Mouse (Mus musculus): ENCODE measurements around the gene Nxph4. TPM values are rescaled to one million over a fixed set of nuclear protein-coding genes. Genes with fewer than 3 reads are reported as not detected.

Nxph4 gene
- 0.22 and 0.25 TPM in 2 replicates for polyA plus RNA-seq (2012; rRNA removed)

GRCm38 (mm10) chr10:127534036-127534928, at the start of gene Nxph4:
Nxph4 (minus strand) TSS chr10:127534559.
- under 1% methylated on average over 70 of the region's 78 CpGs for WGBS
- no peak for DNase-seq (ENCODE audit: low read depth, low spot score)

GRCm38 (mm10) chr10:127583649-127584048, 49.3 kb upstream of the Nxph4 start:
- 65% methylated on average over 8 of the region's 8 CpGs for WGBS
- no peak for DNase-seq (ENCODE audit: low read depth, low spot score)

GRCm38 (mm10) chr10:127581291-127581690, 46.9 kb upstream of the Nxph4 start:
- WGBS: 93% methylated on average over 9 of the region's 9 CpGs
- no peak for DNase-seq (ENCODE audit: low read depth, low spot score)

GRCm38 (mm10) chr10:127577982-127578381, 43.6 kb upstream of the Nxph4 start:
- no peak for DNase-seq (ENCODE audit: low read depth, low spot score)
- WGBS: 94% methylated on average over 15 of the region's 15 CpGs

GRCm38 (mm10) chr10:127577156-127577555, 42.8 kb upstream of the Nxph4 start:
- DNase-seq (ENCODE audit: low read depth, low spot score): no peak
- 80% methylated on average over 9 of the region's 9 CpGs for WGBS

GRCm38 (mm10) chr10:127576381-127576961, 42.1 kb upstream of the Nxph4 start:
- WGBS: 44% methylated on average over 18 of the region's 18 CpGs
- peak; percentile 59 for DNase-seq (ENCODE audit: low read depth, low spot score)

GRCm38 (mm10) chr10:127575741-127576140, 41.4 kb upstream of the Nxph4 start:
- WGBS: 81% methylated on average over 7 of the region's 7 CpGs
- DNase-seq (ENCODE audit: low read depth, low spot score): no peak

- 90% methylated on average over 5 of the region's 5 CpGs for WGBS
- DNase-seq (ENCODE audit: low read depth, low spot score): no peak
Observed at GRCm38 (mm10) chr10:127572281-127572680, 37.9 kb upstream of the Nxph4 start.

GRCm38 (mm10) chr10:127570937-127571641, 36.7 kb upstream of the Nxph4 start:
- DNase-seq (ENCODE audit: low read depth, low spot score): no peak
- WGBS: 86% methylated on average over 17 of the region's 17 CpGs

- no peak for DNase-seq (ENCODE audit: low read depth, low spot score)
- WGBS: 32% methylated on average over 6 of the region's 6 CpGs
Observed at GRCm38 (mm10) chr10:127570384-127570783, 36.0 kb upstream of the Nxph4 start.

- 24% methylated on average over 3 of the region's 3 CpGs for WGBS
- no peak for DNase-seq (ENCODE audit: low read depth, low spot score)
Observed at GRCm38 (mm10) chr10:127569450-127569849, 35.1 kb upstream of the Nxph4 start.

GRCm38 (mm10) chr10:127566553-127567326, 32.4 kb upstream of the Nxph4 start:
- DNase-seq (ENCODE audit: low read depth, low spot score): no peak
- 93% methylated on average over 28 of the region's 28 CpGs for WGBS

- WGBS: 43% methylated on average over 13 of the region's 13 CpGs
- no peak for DNase-seq (ENCODE audit: low read depth, low spot score)
Observed at GRCm38 (mm10) chr10:127564301-127564700, 29.9 kb upstream of the Nxph4 start.

- 67% methylated on average over 8 of the region's 8 CpGs for WGBS
- DNase-seq (ENCODE audit: low read depth, low spot score): no peak
Observed at GRCm38 (mm10) chr10:127563840-127564239, 29.5 kb upstream of the Nxph4 start.

- no peak for DNase-seq (ENCODE audit: low read depth, low spot score)
Observed at GRCm38 (mm10) chr10:127561145-127561544, 26.8 kb upstream of the Nxph4 start.

- WGBS: 91% methylated on average over 13 of the region's 13 CpGs
- no peak for DNase-seq (ENCODE audit: low read depth, low spot score)
Observed at GRCm38 (mm10) chr10:127557397-127557796, 23.0 kb upstream of the Nxph4 start.

GRCm38 (mm10) chr10:127555703-127556102, 21.3 kb upstream of the Nxph4 start:
- 85% methylated on average over 18 of the region's 18 CpGs for WGBS
- no peak for DNase-seq (ENCODE audit: low read depth, low spot score)

- 92% methylated on average over 17 of the region's 17 CpGs for WGBS
Observed at GRCm38 (mm10) chr10:127549892-127550291, 15.5 kb upstream of the Nxph4 start.

GRCm38 (mm10) chr10:127548236-127548635, 13.9 kb upstream of the Nxph4 start:
- DNase-seq (ENCODE audit: low read depth, low spot score): no peak
- 96% methylated on average over 15 of the region's 15 CpGs for WGBS

More at GRCm38 (mm10) chr10:127549892-127550291, 15.5 kb upstream of the Nxph4 start:
- DNase-seq (ENCODE audit: low read depth, low spot score): no peak

GRCm38 (mm10) chr10:127546505-127546904, 12.1 kb upstream of the Nxph4 start:
- 91% methylated on average over 7 of the region's 7 CpGs for WGBS
- DNase-seq (ENCODE audit: low read depth, low spot score): no peak

Data from large intestine, adult 2 months (tissue).